Mouse (Mus musculus) limb, embryonic 10.5 days (tissue): Measurements from ENCODE around the gene Taar2. TPM values are rescaled to one million over a fixed set of nuclear protein-coding genes. Genes with fewer than 3 reads are reported as not detected.

Source experiments
- polyA plus RNA-seq: library from polyadenylated mRNA; unstranded; fragments of >200 nt; fragmentation: Nextera tagmentation; extraction: Ambion mirVana; gene quantifications from 2 replicates; pipeline ENCODE4 v1.2.1, GENCODE M21; 2016

Taar2 gene
- polyA plus RNA-seq, 1 experiment from 2014 or later: not detected

Other genes starting within 250 kb of the Taar2 start
- gene Rps12, start 151.3 kb upstream of the Taar2 start, polyA plus RNA-seq: 146 and 189 TPM in 2 replicates
- 10.3 and 13.8 TPM in 2 replicates for gene Slc18b1, start 141.6 kb upstream of the Taar2 start, polyA plus RNA-seq
- not detected in 2 replicates for gene Vnn3, start 87.1 kb upstream of the Taar2 start, polyA plus RNA-seq
- gene Vnn1, start 43.9 kb upstream of the Taar2 start, polyA plus RNA-seq: 0.43 and 0.68 TPM in 2 replicates
- gene Taar1, start 18.2 kb upstream of the Taar2 start, polyA plus RNA-seq: not detected in 2 replicates
- gene Taar3, start 11.0 kb downstream of the Taar2 start, polyA plus RNA-seq: not detected in 2 replicates
- not detected in 2 replicates for gene Taar4, start 21.9 kb downstream of the Taar2 start, polyA plus RNA-seq
- not detected in 2 replicates for gene Taar5, start 32.1 kb downstream of the Taar2 start, polyA plus RNA-seq
- not detected in 2 replicates for gene Taar6, start 47.1 kb downstream of the Taar2 start, polyA plus RNA-seq
- gene Taar7a, start 54.9 kb downstream of the Taar2 start, polyA plus RNA-seq: not detected in 2 replicates
- gene Taar7b, start 61.4 kb downstream of the Taar2 start, polyA plus RNA-seq: not detected in 2 replicates
- not detected in 2 replicates for gene Taar7d, start 88.7 kb downstream of the Taar2 start, polyA plus RNA-seq
- gene Taar7e, start 99.0 kb downstream of the Taar2 start, polyA plus RNA-seq: not detected in 2 replicates
- gene Taar7f, start 110.9 kb downstream of the Taar2 start, polyA plus RNA-seq: not detected in 2 replicates
- not detected in 2 replicates for gene Taar8a, start 137.9 kb downstream of the Taar2 start, polyA plus RNA-seq
- not detected in 2 replicates for gene Taar8b, start 153.7 kb downstream of the Taar2 start, polyA plus RNA-seq
- not detected in 2 replicates for gene Taar8c, start 163.3 kb downstream of the Taar2 start, polyA plus RNA-seq
- gene Taar9, start 171.0 kb downstream of the Taar2 start, polyA plus RNA-seq: not detected in 2 replicates
- gene Stx7, start 210.7 kb downstream of the Taar2 start, polyA plus RNA-seq: 23.7 and 34.1 TPM in 2 replicates